Mouse (Mus musculus): Measurements from ENCODE around the gene Ninj1. TPM values are rescaled to one million over a fixed set of nuclear protein-coding genes. Genes with fewer than 3 reads are reported as not detected.
A peak's percentile ranks its signal among the peaks of the same experiment; 100 is the strongest.

The Ninj1 gene
- total and polyA plus RNA-seq, 2 experiments from 2014 or later: 50.0 to 54.4 TPM

GRCm38 (mm10) chr13:49146040-49146697 lies 41.1 kb upstream of the Ninj1 start:
- 22% methylated on average over 17 of the region's 17 CpGs for WGBS
- Histone ChIP-seq H3K4me3 (ENCODE audit: low read length) (peak overlapping the region; percentile 82), H3K27ac (peak overlapping the region; percentile 87; the same call in 1 of the 2 replicates), H3K36me3 (ENCODE audit: insufficient read depth, low read length) (no peaks in the 10 kb centered on the region), H3K9me3 (ENCODE audit: low read length) (no peaks in the 10 kb centered on the region), H3K27me3 (ENCODE audit: insufficient read depth, low read length) (no peaks in the 10 kb centered on the region; the same call in 1 of the 2 replicates), H3K9ac (replicated peaks; ENCODE audit: low read length) (peak overlapping the region; percentile 87), H3K4me2 (ENCODE audit: low read depth, low read length) (peak overlapping the region; percentile 90), H3K4me1 (ENCODE audit: insufficient read depth, low read length) (peaks cover 31% of the 10 kb centered on the region)
- no peak for ATAC-seq
- no peak for TF ChIP-seq CTCF (IDR thresholded peaks at IDR 0.05; ENCODE audit: low read depth)
- DNase-seq (ENCODE audit: low spot score): peak; percentile 38

GRCm38 (mm10) chr13:49146698-49147006 lies 40.6 kb upstream of the Ninj1 start:
- TF ChIP-seq CTCF (IDR thresholded peaks at IDR 0.05; ENCODE audit: low read depth): no peak
- Histone ChIP-seq H3K27ac (peak overlapping the region; percentile 87), H3K27me3 (ENCODE audit: insufficient read depth, low read length) (no peaks in the 10 kb centered on the region; the same call in 1 of the 2 replicates), H3K36me3 (ENCODE audit: insufficient read depth, low read length) (no peaks in the 10 kb centered on the region), H3K4me1 (ENCODE audit: insufficient read depth, low read length) (peaks cover 31% of the 10 kb centered on the region), H3K9ac (replicated peaks; ENCODE audit: low read length) (peak overlapping the region; percentile 87), H3K4me3 (ENCODE audit: low read length) (peak overlapping the region; percentile 82), H3K4me2 (ENCODE audit: low read depth, low read length) (peak overlapping the region; percentile 90), H3K9me3 (ENCODE audit: low read length) (no peaks in the 10 kb centered on the region)
- ATAC-seq (no peak), DNase-seq (ENCODE audit: low spot score) (peak; percentile 54)
- 2% methylated on average over 27 of the region's 44 CpGs for WGBS

- Histone ChIP-seq H3K27ac (peak overlapping the region; percentile 87), H3K4me1 (ENCODE audit: insufficient read depth, low read length) (peaks cover 31% of the 10 kb centered on the region), H3K9ac (replicated peaks; ENCODE audit: low read length) (peak overlapping the region; percentile 87), H3K9me3 (ENCODE audit: low read length) (no peaks in the 10 kb centered on the region), H3K27me3 (ENCODE audit: insufficient read depth, low read length) (no peaks in the 10 kb centered on the region; the same call in 1 of the 2 replicates), H3K36me3 (ENCODE audit: insufficient read depth, low read length) (no peaks in the 10 kb centered on the region), H3K4me3 (ENCODE audit: low read length) (peak overlapping the region; percentile 82), H3K4me2 (ENCODE audit: low read depth, low read length) (peak overlapping the region; percentile 90)
- ATAC-seq: peak; percentile 79
- 1% methylated on average over 70 of the region's 98 CpGs for WGBS
- no peak for TF ChIP-seq CTCF (IDR thresholded peaks at IDR 0.05; ENCODE audit: low read depth)
- peak; percentile 75 for DNase-seq (ENCODE audit: low spot score)
Measured at GRCm38 (mm10) chr13:49147007-49147857, 40.1 kb upstream of the Ninj1 start.

- no peaks in the 10 kb centered on the region; the same call in 1 of the 2 replicates for H3K27me3 ChIP-seq (ENCODE audit: insufficient read depth, low read length)
- H3K36me3 ChIP-seq (ENCODE audit: insufficient read depth, low read length): no peaks in the 10 kb centered on the region
- peak; percentile 88 for DNase-seq (ENCODE audit: low spot score)
- H3K4me1 ChIP-seq (ENCODE audit: insufficient read depth, low read length): peaks cover 31% of the 10 kb centered on the region
- no peak for TF ChIP-seq CTCF (IDR thresholded peaks at IDR 0.05; ENCODE audit: low read depth)
- H3K9me3 ChIP-seq (ENCODE audit: low read length): no peaks in the 10 kb centered on the region
- peak within 1 kb of the TSS; percentile 87 for H3K9ac ChIP-seq (replicated peaks; ENCODE audit: low read length)
- WGBS: 1% methylated on average over 42 of the region's 43 CpGs
- peak within 1 kb of the TSS; percentile 90 for H3K4me2 ChIP-seq (ENCODE audit: low read depth, low read length)
- H3K4me3 ChIP-seq (ENCODE audit: low read length): peak within 1 kb of the TSS; percentile 82
- H3K27ac ChIP-seq: peak within 1 kb of the TSS; percentile 87
- ATAC-seq: peak; percentile 80
Measured at GRCm38 (mm10) chr13:49147858-49148226, 39.4 kb upstream of the Ninj1 start, which contains the start of gene Wnk2. TSS of gene Wnk2 (minus strand) at chr13:49148014.

GRCm38 (mm10) chr13:49148687-49149086 lies 38.6 kb upstream of the Ninj1 start:
- Histone ChIP-seq H3K4me2 (ENCODE audit: low read depth, low read length) (no peak overlapping the region), H3K36me3 (ENCODE audit: insufficient read depth, low read length) (no peaks in the 10 kb centered on the region), H3K4me3 (ENCODE audit: low read length) (no peak overlapping the region), H3K9me3 (ENCODE audit: low read length) (no peaks in the 10 kb centered on the region), H3K9ac (replicated peaks; ENCODE audit: low read length) (no peak overlapping the region), H3K27me3 (ENCODE audit: insufficient read depth, low read length) (no peaks in the 10 kb centered on the region; the same call in 1 of the 2 replicates), H3K27ac (no peak overlapping the region), H3K4me1 (ENCODE audit: insufficient read depth, low read length) (peaks cover 30% of the 10 kb centered on the region)
- no peak for TF ChIP-seq CTCF (IDR thresholded peaks at IDR 0.05; ENCODE audit: low read depth)
- DNase-seq (ENCODE audit: low spot score) (no peak), ATAC-seq (no peak)
- 84% methylated on average over 4 of the region's 4 CpGs for WGBS

GRCm38 (mm10) chr13:49154028-49154427 lies 33.3 kb upstream of the Ninj1 start:
- no peaks in the 10 kb centered on the region for H3K4me1 ChIP-seq (ENCODE audit: insufficient read depth, low read length)
- H3K9me3 ChIP-seq (ENCODE audit: low read length): no peaks in the 10 kb centered on the region
- H3K4me3 ChIP-seq (ENCODE audit: low read length): no peak overlapping the region
- H3K36me3 ChIP-seq (ENCODE audit: insufficient read depth, low read length): no peaks in the 10 kb centered on the region
- no peak for ATAC-seq
- WGBS: 77% methylated on average over 10 of the region's 10 CpGs
- H3K4me2 ChIP-seq (ENCODE audit: low read depth, low read length): no peak overlapping the region
- H3K27ac ChIP-seq: no peak overlapping the region
- TF ChIP-seq CTCF (IDR thresholded peaks at IDR 0.05; ENCODE audit: low read depth): no peak
- DNase-seq (ENCODE audit: low spot score): no peak
- H3K9ac ChIP-seq (replicated peaks; ENCODE audit: low read length): 0 out of 2 replicates have a peak overlapping the region, but pooled peaks have one; percentile 9
- no peaks in the 10 kb centered on the region; the same call in 1 of the 2 replicates for H3K27me3 ChIP-seq (ENCODE audit: insufficient read depth, low read length)
